Mouse (Mus musculus) intestine, embryonic 15.5 days (tissue): Measurements from ENCODE around the gene Ptprj. TPM values are rescaled to one million over a fixed set of nuclear protein-coding genes. Genes with fewer than 3 reads are reported as not detected.

Experiments used
- ATAC-seq: fragments of 200-750 bp; cut with Nextera tagmentation; 2 replicates; pipeline ENCODE4 v1.8.0; 2017; ENCODE audit warnings: moderate TSS enrichment, moderate library complexity
- H3K27ac ChIP-seq: fragments of 300-500 bp; sonication (generic); 2 replicates; pipeline ENCODE4 v1.5.1; 2015; ENCODE audit warnings: mild to moderate bottlenecking, inconsistent platforms
- H3K27me3 ChIP-seq: fragments of 300-500 bp; sonication (generic); replicated peaks from 2 replicates; pipeline ENCODE4 v1.6.1; 2015; ENCODE audit warnings: inconsistent platforms
- H3K36me3 ChIP-seq: fragments of 300-500 bp; sonication (generic); 2 replicates; pipeline ENCODE4 v1.6.1; 2015; ENCODE audit warnings: inconsistent platforms
- H3K4me1 ChIP-seq: fragments of 300-500 bp; sonication (generic); replicated peaks from 2 replicates; pipeline ENCODE4 v1.6.1; 2015; ENCODE audit warnings: inconsistent platforms
- H3K4me2 ChIP-seq: fragments of 300-500 bp; sonication (generic); replicated peaks from 2 replicates; pipeline ENCODE4 v1.6.1; 2015; ENCODE audit warnings: mild to moderate bottlenecking, inconsistent platforms
- H3K4me3 ChIP-seq: fragments of 300-500 bp; sonication (generic); replicated peaks from 2 replicates; pipeline ENCODE4 v1.5.1; 2015; ENCODE audit warnings: inconsistent platforms
- H3K9ac ChIP-seq: fragments of 300-500 bp; sonication (generic); 2 replicates; pipeline ENCODE4 v1.6.1; 2015; ENCODE audit warnings: inconsistent platforms
- H3K9me3 ChIP-seq: fragments of 300-500 bp; sonication (generic); 2 replicates; pipeline ENCODE4 v1.6.1; 2016; ENCODE audit warnings: inconsistent platforms
- WGBS: fragments of 180-500 bp; shearing (Covaris S2); methylation state at CpG from one replicate; pipeline ENCODE4 v1.1.7; 2015; 5-methylcytosine and 5-hydroxymethylcytosine counted together
- polyA plus RNA-seq: library from polyadenylated mRNA; unstranded; fragments of >200 nt; fragmentation: Nextera tagmentation; extraction: Ambion mirVana; gene quantifications from 2 replicates; pipeline ENCODE4 v1.2.1, GENCODE M21; 2015

Gene Ptprj
- polyA plus RNA-seq, 1 experiment from 2014 or later = 4.4 TPM

DNA sequence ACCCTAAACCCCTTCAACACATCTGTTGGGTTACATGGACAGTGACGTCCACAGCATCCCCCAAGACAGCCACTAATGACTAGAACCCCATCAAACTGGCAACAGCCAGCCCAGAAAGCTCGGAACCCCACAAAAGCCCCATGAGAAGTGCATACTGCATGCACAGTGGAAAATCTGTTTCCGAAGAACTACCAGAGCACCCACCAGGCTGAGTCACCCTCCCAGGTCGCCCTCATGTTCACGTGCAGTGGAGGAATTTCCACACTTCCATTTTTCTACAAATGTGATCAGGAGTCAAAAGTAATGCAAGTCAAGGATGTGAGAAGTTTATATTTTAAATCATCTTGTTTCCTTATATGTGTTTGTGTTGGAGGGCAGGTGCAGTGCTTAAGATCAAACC, 52.3 kb downstream of the Ptprj start:
- 86% methylated on average over 5 of the region's 5 CpGs for WGBS
- Histone ChIP-seq H3K36me3 (no peaks in the 10 kb centered on the region), H3K4me1 (peaks cover 11% of the 10 kb centered on the region), H3K4me3 (no peak overlapping the region), H3K9ac (no peak overlapping the region), H3K27me3 (no peaks in the 10 kb centered on the region), H3K4me2 (no peak overlapping the region), H3K9me3 (no peaks in the 10 kb centered on the region), H3K27ac (no peak overlapping the region)
- no peak for ATAC-seq

DNA sequence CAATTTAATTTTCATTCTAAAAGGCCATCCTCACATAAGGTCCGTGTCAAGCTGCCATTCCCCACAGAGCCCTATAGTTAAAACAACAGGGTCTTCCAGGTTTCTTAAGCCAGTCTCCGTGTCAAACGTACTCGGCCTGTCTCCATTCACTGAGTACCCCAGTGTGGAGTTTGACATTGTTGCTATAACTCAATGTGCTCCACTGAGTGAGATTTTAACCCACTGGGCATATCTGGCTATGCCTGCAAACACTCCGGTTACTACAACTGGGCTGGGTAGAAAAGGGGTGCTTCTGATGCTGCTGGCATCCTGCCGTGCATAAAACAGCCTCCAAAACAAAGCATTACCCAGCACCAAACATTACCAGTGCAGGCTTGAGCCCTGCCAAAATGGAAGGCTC, 53.5 kb downstream of the Ptprj start:
- Histone ChIP-seq H3K27me3 (no peaks in the 10 kb centered on the region), H3K4me1 (peaks cover 11% of the 10 kb centered on the region), H3K27ac (peak overlapping the region; percentile 38), H3K36me3 (no peaks in the 10 kb centered on the region), H3K4me2 (peak overlapping the region; percentile 3; the same call in 1 of the 2 replicates), H3K4me3 (no peak overlapping the region), H3K9ac (no peak overlapping the region), H3K9me3 (no peaks in the 10 kb centered on the region)
- 37% methylated on average over 6 of the region's 6 CpGs for WGBS
- peak; percentile 42; the same call in 1 of the 2 replicates for ATAC-seq

DNA sequence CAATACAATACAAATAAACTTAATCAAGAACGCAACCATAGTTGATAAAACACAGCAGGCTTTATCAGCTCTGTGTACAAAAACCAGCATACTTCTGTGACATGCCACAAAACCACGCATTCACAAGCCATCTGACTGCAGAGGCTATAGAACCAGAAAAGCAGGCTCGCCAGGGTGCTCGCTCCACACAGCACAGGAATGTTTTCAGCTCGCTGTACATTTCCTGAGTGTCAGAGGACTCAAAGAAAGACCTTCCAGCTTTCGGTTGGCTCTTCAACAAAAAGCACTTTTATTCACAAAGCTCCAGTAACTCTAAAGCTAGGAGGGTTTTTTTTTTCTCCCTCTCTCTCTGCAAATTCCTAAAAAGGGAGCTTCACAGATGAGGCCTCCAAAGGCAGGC, 53.9 kb downstream of the Ptprj start:
- no peaks in the 10 kb centered on the region for H3K36me3 ChIP-seq
- no peaks in the 10 kb centered on the region for H3K27me3 ChIP-seq
- H3K9me3 ChIP-seq = no peaks in the 10 kb centered on the region
- ATAC-seq = peak; percentile 88
- H3K4me1 ChIP-seq = peaks cover 11% of the 10 kb centered on the region
- no peak overlapping the region for H3K9ac ChIP-seq
- 10% methylated on average over 6 of the region's 6 CpGs for WGBS
- H3K27ac ChIP-seq = peak overlapping the region; percentile 38
- peak overlapping the region; percentile 3; the same call in 1 of the 2 replicates for H3K4me2 ChIP-seq
- H3K4me3 ChIP-seq = no peak overlapping the region

DNA sequence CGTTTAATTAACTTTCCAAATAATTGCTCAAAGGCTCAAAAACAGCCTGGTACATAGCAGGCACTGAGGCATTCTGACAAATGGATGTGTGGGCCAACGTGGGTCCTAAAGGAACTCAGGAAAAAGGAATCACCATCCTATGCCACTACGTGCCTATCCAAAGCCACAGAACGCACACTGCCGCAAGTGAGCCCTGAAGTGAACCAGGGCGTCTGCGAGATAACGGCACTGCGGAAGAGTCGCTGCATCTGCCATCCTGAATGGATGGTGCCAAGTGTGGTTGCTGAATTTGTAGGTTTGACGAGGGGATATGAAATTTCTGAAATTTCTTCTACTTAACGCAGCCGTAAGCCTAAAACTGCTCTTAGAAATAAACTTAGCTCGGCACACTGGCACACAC, 54.6 kb downstream of the Ptprj start:
- Histone ChIP-seq H3K27ac (peak overlapping the region; percentile 38; the same call in 1 of the 2 replicates), H3K9me3 (no peaks in the 10 kb centered on the region), H3K36me3 (no peaks in the 10 kb centered on the region), H3K4me2 (no peak overlapping the region), H3K4me1 (peaks cover 11% of the 10 kb centered on the region), H3K4me3 (no peak overlapping the region), H3K27me3 (no peaks in the 10 kb centered on the region), H3K9ac (no peak overlapping the region)
- no peak for ATAC-seq
- WGBS = 74% methylated on average over 14 of the region's 14 CpGs

DNA sequence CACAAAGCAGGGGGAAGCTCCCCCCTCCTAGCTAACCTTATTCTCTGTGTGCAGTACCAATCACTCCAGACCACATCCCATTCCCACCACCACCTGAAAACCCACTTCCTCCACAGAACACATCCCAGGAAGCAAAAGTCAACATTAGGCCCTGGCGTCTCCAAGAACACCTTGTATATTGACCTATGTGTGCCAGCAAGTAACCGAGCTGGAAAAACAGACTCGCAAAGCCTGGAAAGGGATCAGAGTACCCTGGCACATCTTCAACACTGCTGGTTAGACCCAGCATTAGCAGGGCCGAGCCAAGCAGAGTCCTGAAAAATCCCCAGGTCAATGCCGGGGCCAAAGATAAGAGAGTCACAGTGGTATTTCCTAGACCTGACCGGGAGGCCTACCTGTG, 58.0 kb downstream of the Ptprj start:
- Histone ChIP-seq H3K4me2 (no peak overlapping the region), H3K4me3 (no peak overlapping the region), H3K9ac (no peak overlapping the region), H3K9me3 (no peaks in the 10 kb centered on the region), H3K36me3 (no peaks in the 10 kb centered on the region), H3K27ac (no peak overlapping the region), H3K27me3 (no peaks in the 10 kb centered on the region), H3K4me1 (peaks cover 17% of the 10 kb centered on the region)
- no peak for ATAC-seq
- WGBS = 70% methylated on average over 6 of the region's 6 CpGs

DNA sequence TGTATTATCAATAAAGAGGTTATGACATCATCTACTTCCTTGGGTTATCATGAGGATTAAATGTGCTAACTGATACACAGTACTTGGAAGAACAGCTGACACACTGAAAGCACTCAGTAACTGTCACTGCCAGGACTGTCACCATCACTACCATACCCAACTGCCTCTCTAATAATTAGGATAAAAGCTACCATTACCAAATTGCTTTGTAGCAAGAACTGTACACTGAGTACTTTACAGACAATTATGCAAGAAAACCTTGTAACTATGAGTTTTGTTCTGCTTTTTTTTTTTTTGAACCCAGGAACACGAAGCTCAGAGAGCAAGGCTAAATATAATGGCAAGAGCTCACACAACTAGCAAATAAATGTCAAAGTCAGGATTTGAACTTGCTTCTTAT, 58.5 kb downstream of the Ptprj start:
- WGBS = 81% methylated on average over 1 of the region's 1 CpGs
- no peak overlapping the region for H3K27ac ChIP-seq

DNA sequence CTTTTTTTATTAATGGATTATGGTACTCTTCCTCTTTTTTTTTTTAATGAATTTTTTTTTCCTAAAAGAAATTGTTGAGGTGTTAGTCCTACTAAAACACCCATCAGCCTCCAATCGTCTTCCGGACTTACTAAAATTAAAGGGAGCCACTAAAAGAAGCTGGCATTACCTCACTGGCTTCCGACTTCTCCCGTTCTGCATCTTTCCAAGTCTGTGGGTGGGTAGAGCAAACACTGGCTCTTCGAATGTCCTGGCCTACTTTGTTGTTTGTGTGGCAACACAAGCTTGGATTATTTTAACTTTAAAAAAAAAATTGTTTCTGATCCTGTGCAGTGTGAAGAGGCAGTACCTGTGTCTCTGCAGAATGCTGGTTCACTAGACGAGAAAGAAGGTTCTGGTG, 62.2 kb downstream of the Ptprj start:
- H3K9ac ChIP-seq = no peak overlapping the region
- H3K4me3 ChIP-seq = no peak overlapping the region
- no peak overlapping the region for H3K27ac ChIP-seq
- no peaks in the 10 kb centered on the region for H3K36me3 ChIP-seq
- H3K27me3 ChIP-seq = no peaks in the 10 kb centered on the region
- WGBS = 75% methylated on average over 6 of the region's 6 CpGs
- peaks cover 11% of the 10 kb centered on the region; the same call in 1 of the 2 replicates for H3K4me1 ChIP-seq
- no peak overlapping the region for H3K4me2 ChIP-seq
- no peak for ATAC-seq
- H3K9me3 ChIP-seq = no peaks in the 10 kb centered on the region

More for the DNA sequence above, 58.5 kb downstream of the Ptprj start:
- Histone ChIP-seq H3K4me1 (peaks cover 15% of the 10 kb centered on the region), H3K4me3 (no peak overlapping the region), H3K36me3 (no peaks in the 10 kb centered on the region), H3K9me3 (no peaks in the 10 kb centered on the region), H3K4me2 (no peak overlapping the region), H3K9ac (no peak overlapping the region), H3K27me3 (no peaks in the 10 kb centered on the region)
- ATAC-seq = no peak

DNA sequence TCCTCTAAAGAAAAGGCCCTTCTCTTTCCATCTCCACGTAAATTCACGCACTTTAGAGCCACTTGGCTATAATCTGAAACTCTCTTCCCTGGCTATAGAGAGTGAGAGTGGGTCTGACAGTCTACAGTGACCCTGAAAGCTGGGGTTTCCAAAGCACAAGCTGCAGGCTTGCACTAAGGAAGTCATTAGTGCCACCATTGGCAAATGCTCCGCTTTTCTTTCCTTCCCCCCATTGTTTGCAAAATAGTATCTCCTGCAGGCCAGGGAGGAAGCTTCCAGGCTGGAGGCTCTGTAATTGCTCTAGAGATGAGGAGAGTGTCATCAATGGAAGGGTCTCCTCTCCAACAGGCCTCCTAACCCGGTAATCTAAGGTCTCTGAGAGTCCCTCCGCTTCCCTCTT, 65.5 kb downstream of the Ptprj start:
- no peaks in the 10 kb centered on the region for H3K9me3 ChIP-seq
- WGBS = 75% methylated on average over 5 of the region's 5 CpGs
- peaks cover 11% of the 10 kb centered on the region; the same call in 1 of the 2 replicates for H3K4me1 ChIP-seq
- no peaks in the 10 kb centered on the region for H3K27me3 ChIP-seq
- no peak overlapping the region for H3K27ac ChIP-seq
- H3K9ac ChIP-seq = no peak overlapping the region
- ATAC-seq = no peak
- H3K4me3 ChIP-seq = no peak overlapping the region
- no peaks in the 10 kb centered on the region for H3K36me3 ChIP-seq
- H3K4me2 ChIP-seq = no peak overlapping the region

DNA sequence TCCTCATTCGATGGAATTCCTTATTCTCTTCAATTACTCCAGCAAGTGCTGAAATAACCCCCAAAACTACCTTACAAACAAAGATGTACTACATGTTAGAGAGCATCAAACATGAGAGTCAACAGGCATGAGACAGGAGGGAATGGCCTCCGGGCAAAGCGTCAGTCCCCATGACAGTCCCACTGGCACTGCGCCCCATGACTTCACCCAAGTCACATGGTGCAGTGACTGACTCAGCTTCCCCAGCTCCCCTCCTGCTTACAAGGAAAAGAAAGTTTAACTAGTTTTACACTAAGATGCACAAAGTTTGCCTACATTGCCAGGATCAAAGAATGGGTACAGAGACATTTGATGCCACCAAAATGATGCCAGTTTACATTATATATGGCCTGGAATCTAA, 71.2 kb downstream of the Ptprj start:
- no peak for ATAC-seq
- H3K27me3 ChIP-seq = no peaks in the 10 kb centered on the region
- no peak overlapping the region for H3K27ac ChIP-seq
- H3K4me1 ChIP-seq = peaks cover 17% of the 10 kb centered on the region
- H3K36me3 ChIP-seq = no peaks in the 10 kb centered on the region
- no peak overlapping the region for H3K4me3 ChIP-seq
- no peak overlapping the region for H3K4me2 ChIP-seq
- WGBS = 94% methylated on average over 4 of the region's 4 CpGs
- H3K9ac ChIP-seq = no peak overlapping the region
- H3K9me3 ChIP-seq = no peaks in the 10 kb centered on the region

DNA sequence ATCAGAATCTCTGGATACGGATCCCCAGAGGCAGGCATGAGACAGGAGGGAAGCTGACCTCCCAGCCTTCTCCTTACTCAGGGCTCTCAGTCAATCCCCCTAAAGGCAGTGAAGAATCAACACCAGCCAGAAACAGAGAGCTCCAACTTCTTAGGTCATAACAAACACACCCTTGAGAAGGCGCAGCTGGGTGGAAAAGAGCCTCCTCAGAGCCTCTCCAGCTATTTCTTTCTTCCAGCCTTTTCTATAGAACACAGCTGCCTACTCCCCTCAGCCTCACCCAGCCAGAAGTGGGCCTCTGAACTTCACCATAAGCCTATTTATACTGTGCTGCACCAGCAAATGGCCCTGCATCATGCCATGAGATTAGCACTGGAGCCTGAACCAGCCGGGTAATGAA, 74.3 kb downstream of the Ptprj start:
- peak overlapping the region; percentile 58 for H3K27ac ChIP-seq
- no peak overlapping the region for H3K4me3 ChIP-seq
- H3K36me3 ChIP-seq = no peaks in the 10 kb centered on the region
- H3K9ac ChIP-seq = no peak overlapping the region
- 26% methylated on average over 3 of the region's 3 CpGs for WGBS
- H3K4me2 ChIP-seq = 0 out of 2 replicates have a peak overlapping the region, but pooled peaks have one; percentile 3
- ATAC-seq = peak; percentile 44; the same call in 1 of the 2 replicates
- H3K27me3 ChIP-seq = no peaks in the 10 kb centered on the region
- H3K9me3 ChIP-seq = no peaks in the 10 kb centered on the region
- H3K4me1 ChIP-seq = peaks cover 30% of the 10 kb centered on the region

DNA sequence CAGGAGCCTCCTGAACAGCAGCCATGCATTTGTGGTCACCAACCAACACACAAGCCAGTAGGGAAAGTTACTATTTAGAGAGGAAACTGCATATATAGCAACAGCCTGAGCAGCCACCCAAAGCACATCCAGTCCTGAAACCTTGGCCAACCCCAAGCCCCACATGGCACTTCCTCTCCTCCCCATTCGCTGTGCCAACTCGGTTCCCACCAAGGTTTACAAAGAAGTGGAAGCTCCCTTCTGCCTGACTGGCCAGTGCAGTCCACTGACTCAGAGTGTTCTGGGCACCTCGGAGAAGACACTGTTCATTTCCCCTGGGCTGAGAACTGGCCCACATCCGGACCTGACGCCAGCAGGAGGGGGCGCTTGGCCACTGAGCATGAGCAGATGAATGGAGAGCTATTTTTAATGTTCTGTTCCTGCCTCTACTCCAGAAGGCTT, 75.7 kb downstream of the Ptprj start:
- Histone ChIP-seq H3K9me3 (no peaks in the 10 kb centered on the region), H3K27me3 (no peaks in the 10 kb centered on the region), H3K9ac (no peak overlapping the region), H3K36me3 (no peaks in the 10 kb centered on the region), H3K4me2 (no peak overlapping the region), H3K4me1 (peaks cover 33% of the 10 kb centered on the region), H3K4me3 (no peak overlapping the region), H3K27ac (no peak overlapping the region)
- 67% methylated on average over 6 of the region's 6 CpGs for WGBS
- no peak for ATAC-seq

DNA sequence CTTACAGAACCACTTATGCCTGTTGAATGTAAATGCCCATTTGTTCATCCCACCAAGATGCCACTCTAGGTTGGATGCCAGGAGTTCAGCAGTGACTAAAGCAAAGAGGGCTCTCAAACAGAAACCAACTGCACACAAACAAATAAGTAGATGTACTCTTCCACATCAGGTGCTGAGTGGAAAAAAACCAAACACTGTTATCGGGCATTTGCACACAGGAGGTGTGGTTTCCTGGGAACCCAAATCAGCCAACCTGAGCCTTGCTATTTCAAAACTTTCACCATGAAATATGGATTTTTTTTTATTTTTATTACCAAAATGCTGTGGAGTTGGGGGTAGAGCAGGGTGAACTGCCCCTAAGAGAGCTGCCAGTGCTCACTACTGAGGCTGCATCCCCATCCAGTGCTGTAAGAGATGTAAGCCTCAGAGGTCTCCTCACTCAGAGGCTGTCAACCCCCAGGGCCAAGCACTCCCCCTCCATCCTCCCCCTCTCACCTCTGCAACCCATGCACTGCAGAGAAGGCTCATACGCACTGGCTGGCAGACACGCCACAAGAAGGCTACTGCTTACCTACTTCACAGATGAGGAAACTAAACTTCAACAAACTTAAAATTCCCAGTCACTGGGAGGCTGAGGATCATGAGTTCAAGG, 77.1 kb downstream of the Ptprj start:
- no peaks in the 10 kb centered on the region for H3K9me3 ChIP-seq
- H3K36me3 ChIP-seq = no peaks in the 10 kb centered on the region
- no peak overlapping the region for H3K4me2 ChIP-seq
- H3K4me3 ChIP-seq = no peak overlapping the region
- WGBS = 78% methylated on average over 3 of the region's 3 CpGs
- peaks cover 35% of the 10 kb centered on the region for H3K4me1 ChIP-seq
- H3K27me3 ChIP-seq = no peaks in the 10 kb centered on the region
- no peak overlapping the region for H3K9ac ChIP-seq
- no peak overlapping the region for H3K27ac ChIP-seq
- no peak for ATAC-seq

DNA sequence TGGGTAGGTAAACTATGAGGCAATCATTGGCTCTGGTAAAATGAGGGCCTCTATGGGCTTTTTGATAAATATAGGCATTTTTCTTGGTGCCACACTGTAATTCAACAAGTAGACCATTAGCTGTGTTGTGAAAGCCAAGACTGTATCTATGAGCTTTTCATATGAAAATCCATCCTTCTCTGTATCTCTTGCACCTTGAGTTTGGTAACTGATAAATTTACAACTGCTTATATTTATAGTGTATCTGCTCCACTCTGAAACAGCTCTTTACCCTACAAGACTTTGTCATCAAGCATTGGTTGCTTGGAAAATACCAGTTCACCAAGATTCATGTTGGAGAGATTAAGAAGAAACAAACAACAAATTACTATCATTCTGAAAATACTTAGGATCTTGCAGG, 77.7 kb downstream of the Ptprj start:
- ATAC-seq = no peak

More for the DNA sequence above, 77.7 kb downstream of the Ptprj start:
- Histone ChIP-seq H3K4me1 (peaks cover 38% of the 10 kb centered on the region), H3K9ac (no peak overlapping the region), H3K27ac (no peak overlapping the region), H3K9me3 (no peaks in the 10 kb centered on the region), H3K4me3 (no peak overlapping the region), H3K27me3 (no peaks in the 10 kb centered on the region), H3K4me2 (no peak overlapping the region), H3K36me3 (no peaks in the 10 kb centered on the region)
